In genomic region chr11:93230057-93230456, GRCm38 (mm10) we compare ENCODE assay signal across 19 mouse cellular contexts.
DNase-seq lines count a peak whose midpoint lies in the region; TF ChIP-seq lines count a peak whose summit lies in the region.
"Had no signal": no experiment of that assay in that cellular context is flagged by ENCODE, and none has a peak within 500 bp of the region (broad histone marks: within the 10 kb centered on the region; RNA-seq: fewer than 3 reads in every experiment).

No protein-coding gene starts in this region.

- H3K27me3 ChIP-seq in cerebellum, adult 2 months (ENCODE audit: control insufficient read depth, insufficient read depth, low read length): no peaks in the 10 kb centered on the region
- H3K27me3 ChIP-seq: CH12.LX; embryonic facial prominence, embryonic 13.5 days; embryonic facial prominence, embryonic 15.5 days; forebrain, embryonic 12.5 days; Patski had no signal

- peak in 1 of 2 experiments; percentile 42 for DNase-seq in cerebellum, adult 2 months
- no peak for DNase-seq in cerebellum, postnatal 25 days
- peak; percentile 40 for DNase-seq in cerebellum, adult 9-11 months
- DNase-seq in cerebellum, postnatal 36 days: no peak
- DNase-seq in cerebellum, postnatal 14 days: peak; percentile 12 to 32
- no peak for DNase-seq in cerebellum, adult 8-10 months
- DNase-seq in brain, adult 2 months (ENCODE audit: low read depth, low spot score): peak; percentile 75
- DNase-seq: adrenal gland, adult 8-10 months; adrenal gland, postnatal 14 days; adrenal gland, postnatal 36 days; B cell, adult 2 months; embryo, embryonic 11 days had no signal

- peaks cover 7% of the 10 kb centered on the region; the same call in 1 of the 2 replicates for H3K4me1 ChIP-seq in cerebellum, adult 2 months (ENCODE audit: control insufficient read depth, insufficient read depth, low read length)
- H3K4me1 ChIP-seq: embryonic facial prominence, embryonic 13.5 days; embryonic facial prominence, embryonic 15.5 days; forebrain, embryonic 10.5 days; forebrain, embryonic 12.5 days had no signal

- H3K27ac ChIP-seq in cerebellum, adult 2 months (ENCODE audit: insufficient read depth, low read length): peak overlapping the region; percentile 72; the same call in 1 of the 2 replicates
- H3K27ac ChIP-seq: embryonic facial prominence, embryonic 13.5 days; embryonic facial prominence, embryonic 15.5 days; forebrain, embryonic 10.5 days; forebrain, embryonic 12.5 days had no signal

- TF ChIP-seq CTCF in cerebellum, adult 2 months (IDR thresholded peaks at IDR 0.05; ENCODE audit: borderline replicate concordance, insufficient read depth, low read depth, low read length): no peak

- TF ChIP-seq POLR2A in cerebellum, adult 2 months (IDR thresholded peaks at IDR 0.05; ENCODE audit: borderline replicate concordance, insufficient read depth, low read length): no peak

- H3K4me3 ChIP-seq in cerebellum, adult 2 months (replicated peaks; ENCODE audit: insufficient read depth, low read depth, low read length): no peak overlapping the region
- H3K4me3 ChIP-seq: embryonic facial prominence, embryonic 13.5 days; embryonic facial prominence, embryonic 15.5 days; erythroblast, embryonic 14.5 days; forebrain, embryonic 10.5 days; forebrain, embryonic 12.5 days had no signal

Comparison
In these comparisons a context has a peak if more than half of its experiments do, and no peak if none do; other contexts are left out.
1. DNase-seq: peak in cerebellum, adult 9-11 months (single experiment), cerebellum, postnatal 14 days (2 of 2) and brain, adult 2 months (single experiment); none in cerebellum, postnatal 25 days (0 of 2), cerebellum, postnatal 36 days (0 of 2) and cerebellum, adult 8-10 months (single experiment).